Mouse (Mus musculus) thymus, adult 18-20 months (tissue): ENCODE data around the gene Olfr5.
"Not testable (repeated sequence)": the region's sequence is repeated elsewhere in the genome, so short reads cannot be mapped to it uniquely, and the experiment has no call there.

Source experiments
- DNase-seq, 2 experiments: peaks; one replicate each; pipeline ENCODE4 v3.0.0; 2022; ENCODE audit warnings: mixed read lengths in 2 of 2

The Olfr5 gene

DNA sequence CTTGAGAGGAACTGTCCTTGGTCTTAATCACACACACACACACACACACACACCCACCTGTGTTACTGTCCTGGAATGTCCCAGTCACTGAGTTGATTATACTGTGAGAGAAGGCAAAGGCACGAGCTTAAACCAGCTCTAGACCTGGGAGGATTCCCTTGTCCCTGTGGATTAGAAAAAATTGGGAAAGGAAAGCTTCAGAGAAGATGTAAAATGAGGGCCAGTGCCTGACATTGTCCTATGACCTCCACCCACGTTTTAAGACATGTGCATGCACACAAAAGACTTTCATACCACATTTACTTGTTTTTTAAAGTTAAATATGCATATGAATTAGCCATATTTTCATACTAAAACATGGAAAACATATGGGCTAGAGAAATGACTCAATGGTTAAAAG is at the start of gene Olfr5:
Gene Olfr5 (minus strand): TSS at position 101 of the 400 bp plus-strand sequence.
- no peak for DNase-seq

DNA sequence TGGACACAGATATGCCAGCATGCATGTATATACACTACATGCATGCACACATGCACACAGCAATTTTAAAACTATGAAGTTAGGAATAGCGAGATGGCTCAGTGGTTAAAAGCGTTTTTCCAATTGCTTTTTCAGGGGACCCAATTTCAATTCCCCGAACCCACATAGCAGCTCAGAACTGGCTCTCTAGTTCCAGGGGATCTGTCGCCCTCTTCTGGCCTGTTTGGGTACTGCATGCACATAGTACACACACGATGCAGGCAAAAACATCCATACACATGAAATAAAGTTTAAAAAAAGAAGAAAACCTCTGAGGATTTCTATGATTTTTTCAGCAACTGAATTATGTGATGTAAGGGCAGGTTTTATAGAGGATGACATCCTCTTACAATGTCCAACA is 39.4 kb upstream of the Olfr5 start:
- no peak for DNase-seq

DNA sequence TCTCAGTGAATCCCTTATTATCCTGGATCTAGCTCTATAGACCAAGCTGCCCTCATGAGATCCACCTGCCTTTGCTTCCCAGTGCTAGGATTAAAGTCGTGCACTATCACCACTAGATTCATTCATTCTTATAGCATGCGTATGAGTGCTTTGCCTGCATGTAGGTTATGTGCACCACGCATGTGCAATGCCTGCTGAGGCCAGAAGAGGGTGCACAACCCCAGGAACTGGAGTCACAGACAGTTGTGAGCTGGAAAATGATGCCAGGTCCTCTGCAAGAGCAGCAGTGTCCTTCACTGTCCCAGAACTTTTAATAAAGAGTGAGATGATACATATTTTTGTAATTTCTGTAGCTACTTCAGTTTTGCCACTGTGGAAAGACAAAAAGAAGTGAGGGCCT is 38.3 kb upstream of the Olfr5 start:
- no peak for DNase-seq

DNA sequence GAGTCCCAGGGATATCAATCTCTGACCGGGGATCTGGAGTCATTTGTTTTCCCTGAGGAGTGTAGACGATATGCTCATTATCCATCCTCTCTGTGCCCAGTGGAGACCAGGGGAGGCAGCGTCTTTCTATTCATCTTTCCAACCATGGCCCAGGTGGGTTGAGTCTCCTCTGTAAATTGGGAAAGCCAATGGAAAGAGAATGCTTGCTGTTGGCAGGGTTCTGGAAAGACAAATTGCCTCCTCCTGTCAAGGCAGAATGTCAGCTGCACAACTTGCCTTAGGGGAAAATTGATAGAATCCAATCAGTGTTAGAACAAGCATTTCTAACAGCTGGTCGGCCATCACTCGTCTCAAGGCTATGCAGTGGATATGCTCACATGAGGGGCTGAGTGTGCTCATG is 36.1 kb upstream of the Olfr5 start, which contains the start of gene Olfr1349:
Gene Olfr1349 (minus strand): TSS at position 101 of the 400 bp plus-strand sequence.
- DNase-seq: no peak

DNA sequence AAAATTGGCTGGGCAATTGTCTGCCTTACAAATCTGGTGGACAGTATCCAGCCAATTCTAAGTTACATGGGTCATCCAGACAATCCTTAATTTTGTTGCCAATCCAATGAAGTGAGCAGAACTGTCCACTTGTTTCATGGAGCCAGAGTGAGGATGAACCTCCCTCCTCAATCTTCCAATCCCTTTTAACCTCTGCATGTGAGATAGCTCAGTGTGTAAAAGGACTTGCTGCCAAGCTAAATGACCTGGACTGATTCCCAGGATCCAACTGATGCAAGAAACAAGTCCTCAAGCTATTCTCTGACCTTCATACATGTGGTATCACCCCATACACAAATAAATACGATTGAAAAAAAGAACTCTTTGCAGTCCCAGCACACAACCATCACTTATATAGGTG is 34.9 kb upstream of the Olfr5 start:
- DNase-seq: no peak

DNA sequence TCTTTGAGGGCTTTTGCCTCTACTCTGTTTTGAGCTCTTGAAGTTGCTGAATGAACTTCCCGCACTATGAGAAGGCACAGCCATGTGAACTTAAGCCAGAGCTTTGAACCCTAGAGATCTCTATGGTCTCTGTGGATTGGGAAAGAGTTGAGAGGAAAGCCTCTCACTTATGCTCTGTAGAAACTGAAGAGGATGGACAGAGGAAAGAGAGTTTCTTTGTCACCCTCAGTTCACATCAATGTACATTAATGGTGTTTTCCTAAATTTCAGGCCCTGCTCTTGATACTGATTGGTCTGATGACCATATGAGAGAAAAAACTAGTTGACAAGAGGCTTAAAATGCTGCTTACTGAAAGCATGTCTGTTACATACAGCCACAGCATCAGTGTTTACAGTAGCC is 21.9 kb upstream of the Olfr5 start, which contains the start of gene Olfr1348:
Gene Olfr1348 (minus strand): TSS at position 101 of the 400 bp plus-strand sequence.
- no peak for DNase-seq

DNA sequence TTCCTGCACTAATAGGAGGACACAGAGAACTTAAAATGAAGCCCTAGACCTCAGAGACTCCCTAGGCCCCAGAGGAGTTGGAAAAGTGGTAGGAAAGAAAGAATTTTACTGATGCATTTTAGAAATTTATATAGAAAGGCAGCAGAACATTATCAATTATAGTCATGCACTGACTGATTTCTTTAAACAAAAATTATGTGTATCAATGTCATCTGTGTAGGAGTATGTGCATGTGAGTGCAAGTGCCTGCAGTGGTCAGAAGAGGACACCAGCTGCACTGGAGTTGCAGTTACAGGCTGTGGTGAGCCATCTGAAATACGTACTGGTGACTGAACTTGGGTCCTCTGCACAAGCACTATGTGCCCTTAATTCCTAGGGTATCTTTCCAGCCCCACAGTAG is 12.9 kb upstream of the Olfr5 start, which contains the start of gene Olfr1347:
Gene Olfr1347 (minus strand): TSS at position 101 of the 400 bp plus-strand sequence.
- no peak for DNase-seq

DNA sequence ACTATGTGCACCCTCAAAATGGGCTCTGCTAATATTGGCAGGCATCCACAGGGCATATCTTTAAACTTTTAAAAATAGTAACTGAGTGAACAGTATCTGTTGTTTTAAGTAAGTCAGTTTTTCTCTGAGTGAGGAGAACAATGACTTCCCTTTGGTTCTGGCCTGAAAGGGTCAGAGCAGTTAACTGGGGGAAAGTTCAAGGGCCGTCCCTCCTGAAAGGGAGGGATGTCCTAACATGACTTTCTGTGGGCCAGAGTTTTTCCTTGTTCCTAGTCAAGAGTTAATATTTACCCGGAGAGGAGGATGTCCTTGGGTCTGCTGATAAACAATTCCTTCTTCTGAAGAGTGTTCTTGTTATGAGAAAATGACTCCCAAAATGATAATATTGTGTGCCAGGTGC is 9.1 kb downstream of the Olfr5 start:
- DNase-seq: not testable (repeated sequence)

DNA sequence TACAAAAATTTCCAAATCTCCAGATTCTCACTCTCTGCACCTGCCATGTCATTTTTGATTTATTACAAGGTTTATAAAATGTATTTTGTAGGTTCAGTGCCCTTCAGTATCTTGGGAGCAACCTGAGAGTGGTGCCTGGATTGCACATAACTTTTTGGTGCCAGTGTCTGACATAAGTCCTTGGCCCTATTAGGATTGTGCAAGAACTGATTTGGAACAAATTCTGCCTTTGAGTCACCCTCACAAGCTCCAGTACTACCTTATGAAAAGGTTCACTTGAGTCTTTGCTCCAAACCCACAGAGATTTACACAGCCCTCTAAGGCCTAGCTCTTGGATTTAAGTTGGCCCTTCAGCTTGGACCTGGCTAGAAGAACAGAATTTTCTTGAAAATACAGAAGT is 19.8 kb downstream of the Olfr5 start, which contains the start of gene Olfr1346:
Gene Olfr1346 (plus strand): TSS at position 151 of the 400 bp plus-strand sequence.
- DNase-seq: no peak

DNA sequence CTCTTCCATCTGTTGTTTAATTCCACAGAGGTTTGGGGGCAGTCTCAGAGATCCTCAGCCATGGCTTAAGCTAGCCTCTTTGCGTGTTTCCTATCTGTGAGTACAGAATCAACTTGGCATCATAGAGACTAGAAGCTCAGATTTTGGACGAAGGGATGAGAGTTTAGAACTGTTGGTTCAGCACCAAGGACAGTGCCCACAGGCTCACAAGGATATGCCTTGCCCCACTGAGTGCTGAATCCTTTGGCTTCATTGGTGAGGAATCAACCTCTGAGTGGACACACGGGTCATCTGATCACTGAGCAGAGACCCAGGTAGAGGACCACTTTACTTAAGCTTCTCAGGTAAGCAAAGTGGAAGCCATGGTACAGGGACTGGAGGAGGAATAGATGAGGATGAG is 30.3 kb downstream of the Olfr5 start:
- no peak for DNase-seq

DNA sequence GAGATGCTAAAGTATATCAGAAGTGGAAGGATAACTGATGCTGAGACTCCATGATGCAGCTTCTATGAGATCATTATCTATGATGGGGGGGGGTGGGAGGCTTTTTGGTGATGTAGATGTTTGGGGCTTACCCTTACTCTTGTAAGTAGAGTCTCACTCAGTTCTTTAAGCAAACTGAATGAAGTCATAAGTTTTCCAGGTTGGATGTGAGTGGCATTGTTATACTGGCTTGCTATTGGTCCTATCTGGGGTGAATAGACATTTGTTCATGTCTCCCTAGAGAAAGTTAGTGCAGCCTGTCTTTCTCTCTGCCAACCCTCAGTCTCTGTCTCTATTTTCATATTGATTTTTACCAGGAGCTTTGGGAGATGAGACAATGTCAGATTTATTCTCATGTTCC is 30.9 kb downstream of the Olfr5 start, which contains the start of gene Olfr1336:
Gene Olfr1336 (plus strand): TSS at position 301 of the 400 bp plus-strand sequence.
- DNase-seq: no peak

DNA sequence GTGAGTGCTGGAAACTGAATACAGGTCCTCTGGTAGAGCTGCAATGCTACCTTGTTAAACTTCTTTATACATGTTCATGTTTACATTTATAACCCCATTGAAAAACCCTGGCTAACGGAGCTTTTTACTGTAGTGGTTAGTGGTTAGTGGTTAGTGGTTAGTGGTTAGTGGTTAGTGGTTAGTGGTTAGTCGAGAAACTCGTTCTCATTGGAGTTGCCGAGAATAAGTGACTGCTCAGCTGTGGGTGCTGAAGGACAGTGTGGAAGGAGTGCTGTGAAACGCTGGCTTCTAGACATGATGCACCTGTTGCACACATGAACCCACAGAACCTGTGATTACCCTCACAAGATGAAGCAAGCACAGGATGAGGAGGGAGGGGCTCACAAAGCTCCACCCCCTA is 39.0 kb downstream of the Olfr5 start:
- no peak for DNase-seq

DNA sequence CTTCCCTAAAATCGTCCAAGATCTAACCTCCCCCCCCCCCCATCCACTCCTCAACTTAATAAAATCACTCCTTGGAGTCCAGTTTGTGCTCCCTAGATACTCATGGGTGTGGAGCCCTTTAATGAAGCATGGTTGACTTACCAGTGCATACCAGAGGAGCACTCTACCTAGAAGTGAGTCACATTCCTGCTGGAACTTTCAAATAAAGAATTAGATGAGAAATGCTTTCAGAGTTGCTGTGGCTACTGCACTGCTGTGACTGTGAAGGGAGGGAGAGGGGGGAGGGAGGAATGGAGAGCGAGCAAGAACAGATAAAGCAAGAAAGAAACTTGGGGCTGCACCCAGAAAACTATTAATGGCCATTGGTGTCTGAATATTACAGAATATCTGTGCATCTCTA is 45.6 kb downstream of the Olfr5 start:
- no peak for DNase-seq

DNA sequence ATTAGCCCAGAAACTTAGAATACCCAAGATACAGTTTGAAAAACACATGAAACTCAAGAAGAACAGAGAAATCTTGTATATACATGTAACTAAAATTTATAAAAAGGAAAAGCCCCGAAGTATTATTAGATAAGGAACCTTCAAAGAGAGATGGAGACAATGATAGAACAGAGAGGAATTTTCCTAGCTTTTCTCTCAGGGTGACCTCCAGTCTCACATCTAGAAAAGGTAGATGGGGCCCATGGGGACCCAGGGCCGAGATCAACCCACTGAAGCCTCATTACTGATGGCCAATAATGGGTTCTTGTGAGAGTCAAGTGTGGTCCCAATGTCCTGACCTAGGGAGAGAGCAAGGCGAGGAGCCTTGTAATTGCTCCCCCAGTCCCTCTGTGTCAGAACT is 48.4 kb downstream of the Olfr5 start, which contains the start of gene Olfr1344:
Gene Olfr1344 (plus strand): TSS at position 301 of the 400 bp plus-strand sequence.
- no peak for DNase-seq

DNA sequence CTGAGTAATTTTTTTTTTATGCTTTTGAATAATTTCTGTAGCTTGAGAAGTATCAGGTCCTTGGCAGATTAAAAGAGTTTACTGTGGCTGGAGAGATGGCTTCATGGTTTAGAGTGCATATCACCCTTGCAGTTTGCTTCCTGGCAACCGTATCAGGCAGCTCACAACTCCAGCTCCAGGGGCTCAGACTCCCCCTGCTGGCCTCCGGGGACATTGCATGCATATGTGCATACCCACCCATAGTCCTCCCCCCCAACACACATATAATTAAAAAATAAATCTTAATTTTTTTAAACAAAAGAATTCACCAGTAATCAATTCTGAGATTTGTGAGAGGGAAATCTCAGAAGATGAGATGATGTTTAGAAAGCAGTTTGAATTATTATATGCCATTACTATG is 56.4 kb downstream of the Olfr5 start:
- no peak for DNase-seq

DNA sequence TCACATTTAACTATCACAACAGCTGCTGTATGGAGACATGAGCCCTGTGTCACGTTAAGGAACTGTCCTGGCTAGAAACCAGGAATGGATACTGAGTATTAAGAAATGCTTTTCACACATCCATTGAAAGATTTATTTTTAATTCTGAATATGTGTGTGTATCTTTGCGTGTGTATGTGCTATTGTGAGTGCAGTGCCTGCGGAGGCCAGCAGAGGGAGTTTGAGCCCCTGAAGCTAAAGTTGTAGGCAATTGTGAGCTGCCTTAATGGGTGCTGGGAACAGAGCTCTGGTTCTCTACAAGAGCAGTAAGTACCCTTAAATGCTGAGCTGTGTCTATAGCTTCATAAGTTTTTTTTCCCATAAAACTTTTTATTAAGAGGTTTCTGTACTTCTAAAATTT is 57.4 kb downstream of the Olfr5 start:
- no peak for DNase-seq
